Mouse (Mus musculus): ENCODE measurements at regions not wholly inside any gene's neighbourhood (a gene's known extent, or its start where the extent isn't known, plus 50 kb on each side); places are given as distances from the start of the nearest gene placed in this dataset.

- DNase-seq (ENCODE audit: low read depth, low spot score), result no peak
Observed at GRCm38 (mm10) chr2:133498186-133498571, 53.8 kb upstream of the Bmp2 start.

GRCm38 (mm10) chr2:133498717-133499143 is 53.2 kb upstream of the Bmp2 start:
- no peak for DNase-seq (ENCODE audit: low read depth, low spot score)

- no peak for DNase-seq (ENCODE audit: low read depth, low spot score)
Observed at GRCm38 (mm10) chr2:133499904-133500303, 52.1 kb upstream of the Bmp2 start.

Data from 3T3-L1 (cell line).